Mouse (Mus musculus) heart, embryonic 11.5 days (tissue): ENCODE results near the gene Fbxo40. TPM values are rescaled to one million over a fixed set of nuclear protein-coding genes. Genes with fewer than 3 reads are reported as not detected.

Experiments
- ATAC-seq: fragments of 200-750 bp; cut with Nextera tagmentation; replicated peaks from 2 replicates; pipeline ENCODE4 v1.8.0; 2017; ENCODE audit warnings: moderate library complexity; ENCODE audit not compliant: insufficient number of reproducible peaks, low FRiP score, low TSS enrichment
- H3K27ac ChIP-seq: fragments of 300-500 bp; sonication (generic); 2 replicates; pipeline ENCODE4 v1.5.1; 2014; ENCODE audit warnings: mild to moderate bottlenecking, low read depth, low read length
- H3K27me3 ChIP-seq: fragments of 300-500 bp; sonication (generic); 2 replicates; pipeline ENCODE4 v1.6.1; 2014; ENCODE audit warnings: mild to moderate bottlenecking, low read length, mixed read lengths; ENCODE audit not compliant: control insufficient read depth, insufficient read depth
- H3K36me3 ChIP-seq: fragments of 300-500 bp; sonication (generic); 2 replicates; pipeline ENCODE4 v1.6.1; 2014; ENCODE audit warnings: mild to moderate bottlenecking, low read length, moderate library complexity, mixed read lengths; ENCODE audit not compliant: control insufficient read depth, insufficient read depth
- H3K4me1 ChIP-seq: fragments of 300-500 bp; sonication (generic); 2 replicates; pipeline ENCODE4 v1.6.1; 2014; ENCODE audit warnings: low read length; ENCODE audit not compliant: control insufficient read depth, insufficient read depth
- H3K4me2 ChIP-seq: fragments of 300-500 bp; sonication (generic); 2 replicates; pipeline ENCODE4 v1.6.1; 2014; ENCODE audit warnings: mild to moderate bottlenecking, moderate library complexity
- H3K4me3 ChIP-seq: fragments of 300-500 bp; sonication (generic); 2 replicates; pipeline ENCODE4 v1.5.1; 2014; ENCODE audit warnings: low read depth, low read length
- H3K9ac ChIP-seq: fragments of 300-500 bp; sonication (generic); 2 replicates; pipeline ENCODE4 v1.6.1; 2014; ENCODE audit warnings: mild to moderate bottlenecking, low read depth, low read length, moderate library complexity
- H3K9me3 ChIP-seq: fragments of 300-500 bp; sonication (generic); replicated peaks from 2 replicates; pipeline ENCODE4 v1.6.1; 2016; ENCODE audit warnings: low read length; ENCODE audit not compliant: control insufficient read depth
- WGBS: fragments of 180-500 bp; shearing (Covaris S2); extraction: QIAGEN DNeasy Blood & Tissue Kit; methylation state at CpG from one replicate; pipeline ENCODE4 v1.1.7; 2014; ENCODE audit not compliant: insufficient replicate concordance; 5-methylcytosine and 5-hydroxymethylcytosine counted together
- polyA plus RNA-seq: library from polyadenylated mRNA; unstranded; fragments of >200 nt; fragmentation: Nextera tagmentation; extraction: Ambion mirVana; gene quantifications from 2 replicates; pipeline ENCODE4 v1.2.1, GENCODE M21; 2014

Fbxo40 gene
- polyA plus RNA-seq, 1 experiment from 2014 or later = 6.8 TPM

GRCm38 (mm10) chr16:36930231-36931136 is 59.8 kb downstream of the Fbxo40 start:
- H3K9ac ChIP-seq = no peak overlapping the region
- no peaks in the 10 kb centered on the region for H3K4me1 ChIP-seq
- H3K36me3 ChIP-seq = peaks cover 30% of the 10 kb centered on the region
- H3K4me2 ChIP-seq = no peak overlapping the region
- no peak for ATAC-seq
- H3K4me3 ChIP-seq = no peak overlapping the region
- WGBS = 57% methylated on average over 11 of the region's 11 CpGs
- H3K9me3 ChIP-seq = no peaks in the 10 kb centered on the region
- H3K27ac ChIP-seq = no peak overlapping the region
- no peaks in the 10 kb centered on the region for H3K27me3 ChIP-seq

GRCm38 (mm10) chr16:36929216-36929615 is 61.1 kb downstream of the Fbxo40 start:
- ATAC-seq = no peak

GRCm38 (mm10) chr16:36928106-36928500 is 62.2 kb downstream of the Fbxo40 start:
- Histone ChIP-seq H3K9me3 (no peaks in the 10 kb centered on the region), H3K4me3 (no peak overlapping the region), H3K27me3 (no peaks in the 10 kb centered on the region), H3K36me3 (peaks cover 32% of the 10 kb centered on the region), H3K27ac (no peak overlapping the region), H3K9ac (no peak overlapping the region), H3K4me2 (no peak overlapping the region), H3K4me1 (no peaks in the 10 kb centered on the region)
- ATAC-seq = no peak
- WGBS = 85% methylated on average over 8 of the region's 8 CpGs

More at GRCm38 (mm10) chr16:36929216-36929615, 61.1 kb downstream of the Fbxo40 start:
- H3K4me1 ChIP-seq = no peaks in the 10 kb centered on the region
- WGBS = 93% methylated on average over 7 of the region's 7 CpGs
- no peak overlapping the region for H3K27ac ChIP-seq
- no peak overlapping the region for H3K9ac ChIP-seq
- peaks cover 30% of the 10 kb centered on the region for H3K36me3 ChIP-seq
- no peaks in the 10 kb centered on the region for H3K9me3 ChIP-seq
- no peaks in the 10 kb centered on the region for H3K27me3 ChIP-seq
- no peak overlapping the region for H3K4me3 ChIP-seq
- H3K4me2 ChIP-seq = no peak overlapping the region

GRCm38 (mm10) chr16:36927495-36928105 is 62.7 kb downstream of the Fbxo40 start:
- Histone ChIP-seq H3K9ac (no peak overlapping the region), H3K9me3 (no peaks in the 10 kb centered on the region), H3K27ac (no peak overlapping the region), H3K4me2 (no peak overlapping the region), H3K4me3 (no peak overlapping the region), H3K27me3 (no peaks in the 10 kb centered on the region), H3K4me1 (no peaks in the 10 kb centered on the region), H3K36me3 (peaks cover 31% of the 10 kb centered on the region)
- no peak for ATAC-seq
- WGBS = 85% methylated on average over 10 of the region's 10 CpGs

GRCm38 (mm10) chr16:36926514-36927447 is 63.5 kb downstream of the Fbxo40 start:
- WGBS = 88% methylated on average over 10 of the region's 10 CpGs
- Histone ChIP-seq H3K9me3 (no peaks in the 10 kb centered on the region), H3K4me3 (no peak overlapping the region), H3K9ac (no peak overlapping the region), H3K4me2 (no peak overlapping the region), H3K27ac (no peak overlapping the region), H3K27me3 (no peaks in the 10 kb centered on the region), H3K4me1 (no peaks in the 10 kb centered on the region), H3K36me3 (peaks cover 28% of the 10 kb centered on the region)
- no peak for ATAC-seq

GRCm38 (mm10) chr16:36925797-36926196 is 64.5 kb downstream of the Fbxo40 start:
- 80% methylated on average over 6 of the region's 6 CpGs for WGBS
- H3K9ac ChIP-seq = no peak overlapping the region
- H3K9me3 ChIP-seq = no peaks in the 10 kb centered on the region
- peaks cover 28% of the 10 kb centered on the region for H3K36me3 ChIP-seq
- H3K27ac ChIP-seq = no peak overlapping the region
- no peaks in the 10 kb centered on the region for H3K27me3 ChIP-seq
- no peak overlapping the region for H3K4me2 ChIP-seq
- H3K4me1 ChIP-seq = no peaks in the 10 kb centered on the region
- no peak for ATAC-seq
- H3K4me3 ChIP-seq = no peak overlapping the region

- Histone ChIP-seq H3K4me3 (no peak overlapping the region), H3K27me3 (no peaks in the 10 kb centered on the region), H3K36me3 (peaks cover 28% of the 10 kb centered on the region), H3K4me1 (no peaks in the 10 kb centered on the region), H3K9ac (no peak overlapping the region), H3K4me2 (no peak overlapping the region), H3K27ac (no peak overlapping the region), H3K9me3 (no peaks in the 10 kb centered on the region)
- WGBS = 85% methylated on average over 6 of the region's 6 CpGs
- ATAC-seq = no peak
Measured at GRCm38 (mm10) chr16:36925351-36925750, 64.9 kb downstream of the Fbxo40 start.

GRCm38 (mm10) chr16:36924312-36924711 is 66.0 kb downstream of the Fbxo40 start:
- Histone ChIP-seq H3K9me3 (no peaks in the 10 kb centered on the region), H3K27ac (no peak overlapping the region), H3K4me2 (no peak overlapping the region), H3K9ac (no peak overlapping the region), H3K27me3 (no peaks in the 10 kb centered on the region), H3K36me3 (peaks cover 23% of the 10 kb centered on the region), H3K4me3 (no peak overlapping the region), H3K4me1 (no peaks in the 10 kb centered on the region)
- no peak for ATAC-seq
- WGBS = 85% methylated on average over 8 of the region's 8 CpGs
